Mouse (Mus musculus) testis, adult 2 months (tissue): ENCODE measurements around the gene Lrp10.

Source experiments
- CTCF ChIP-seq: fragments of 200-500 bp; IDR thresholded peaks from 2 replicates; pipeline ENCODE4 v1.5.1; 2012; ENCODE audit warnings: low read depth, mild to moderate bottlenecking, inconsistent platforms, low read length, moderate library complexity; ENCODE audit not compliant: control insufficient read depth, insufficient read depth, insufficient replicate concordance
- POLR2A ChIP-seq: fragments of 200-500 bp; IDR thresholded peaks from 2 replicates; pipeline ENCODE4 v1.6.1; 2012; ENCODE audit warnings: low read depth, mild to moderate bottlenecking, inconsistent platforms, low read length, moderate library complexity; ENCODE audit not compliant: control insufficient read depth

GRCm38 (mm10) chr14:54496706-54497105 is 32.8 kb downstream of the Lrp10 start:
- TF ChIP-seq CTCF (no peak), POLR2A (no peak)
